Mouse (Mus musculus) forebrain, postnatal 0 days (tissue): ENCODE measurements around the gene Prpf19. TPM values are rescaled to one million over a fixed set of nuclear protein-coding genes. Genes with fewer than 3 reads are reported as not detected.

Experiments
- ATAC-seq: fragments of 200-750 bp; cut with Nextera tagmentation; 2 replicates; pipeline ENCODE4 v1.8.0; 2017; ENCODE audit warnings: mild to moderate bottlenecking, moderate library complexity
- DNase-seq: peaks from one replicate; pipeline ENCODE4 v3.0.0-alpha.2; 2015
- H3K27ac ChIP-seq: fragments of 300-500 bp; sonication (generic); 2 replicates; pipeline ENCODE4 v1.5.1; 2014; ENCODE audit warnings: low read depth, mild to moderate bottlenecking, antibody characterized with exemption, low read length, moderate library complexity, mixed read lengths
- H3K27me3 ChIP-seq: fragments of 300-500 bp; sonication (generic); 2 replicates; pipeline ENCODE4 v1.6.1; 2014; ENCODE audit warnings: mild to moderate bottlenecking, low read length, mixed read lengths; ENCODE audit not compliant: insufficient read depth
- H3K36me3 ChIP-seq: fragments of 300-500 bp; sonication (generic); 2 replicates; pipeline ENCODE4 v1.6.1; 2014; ENCODE audit warnings: mild to moderate bottlenecking, moderate library complexity; ENCODE audit not compliant: insufficient read depth
- H3K4me1 ChIP-seq: fragments of 300-500 bp; sonication (generic); 2 replicates; pipeline ENCODE4 v1.6.1; 2014; ENCODE audit warnings: antibody characterized with exemption; ENCODE audit not compliant: insufficient read depth
- H3K4me2 ChIP-seq: fragments of 300-500 bp; sonication (generic); 2 replicates; pipeline ENCODE4 v1.6.1; 2014; ENCODE audit warnings: low read depth, mild to moderate bottlenecking, moderate library complexity
- H3K4me3 ChIP-seq: fragments of 300-500 bp; sonication (generic); 2 replicates; pipeline ENCODE4 v1.5.1; 2014; ENCODE audit warnings: low read depth, low read length, mixed read lengths
- H3K9ac ChIP-seq: fragments of 300-500 bp; sonication (generic); 2 replicates; pipeline ENCODE4 v1.6.1; 2014; ENCODE audit warnings: mild to moderate bottlenecking
- H3K9me3 ChIP-seq: fragments of 300-500 bp; sonication (generic); 2 replicates; pipeline ENCODE4 v1.6.1; 2016; ENCODE audit warnings: low read length
- CTCF ChIP-seq: sonication (generic); IDR thresholded peaks from 2 replicates; pipeline ENCODE4 v1.5.1; 2016; ENCODE audit warnings: antibody characterized with exemption, control low read depth, low read depth
- WGBS: fragments of 180-500 bp; shearing (Covaris S2); extraction: QIAGEN DNeasy Blood & Tissue Kit; methylation state at CpG from one replicate; pipeline ENCODE4 v1.1.7; 2014; 5-methylcytosine and 5-hydroxymethylcytosine counted together
- polyA plus RNA-seq: library from polyadenylated mRNA; unstranded; fragments of >200 nt; fragmentation: Nextera tagmentation; extraction: Ambion mirVana; gene quantifications from 2 replicates; pipeline ENCODE4 v1.2.1, GENCODE M21; 2015
- total RNA-seq: library from RNA; depleted of rRNA; stranded (reverse); fragments of >200 nt; gene quantifications from 2 replicates; pipeline ENCODE4 v1.2.3, GENCODE M21; 2014

The Prpf19 gene
- total and polyA plus RNA-seq, 2 experiments from 2014 or later: 35.6 to 271 TPM

GRCm38 (mm10) chr19:10871328-10871961, 23.6 kb upstream of the Prpf19 start:
- no peak for TF ChIP-seq CTCF
- Histone ChIP-seq H3K27ac (no peak overlapping the region), H3K4me3 (no peak overlapping the region), H3K27me3 (no peaks in the 10 kb centered on the region), H3K9ac (no peak overlapping the region), H3K4me2 (no peak overlapping the region), H3K4me1 (peaks cover 16% of the 10 kb centered on the region; the same call in 1 of the 2 replicates), H3K36me3 (peaks cover 45% of the 10 kb centered on the region), H3K9me3 (no peaks in the 10 kb centered on the region)
- WGBS: 75% methylated on average over 14 of the region's 14 CpGs
- DNase-seq (no peak), ATAC-seq (no peak)

GRCm38 (mm10) chr19:10878201-10878837, 16.7 kb upstream of the Prpf19 start:
- Histone ChIP-seq H3K9me3 (no peaks in the 10 kb centered on the region), H3K4me1 (peaks cover 18% of the 10 kb centered on the region), H3K4me2 (no peak overlapping the region), H3K27ac (0 out of 2 replicates have a peak overlapping the region, but pooled peaks have one; percentile 21), H3K9ac (no peak overlapping the region), H3K4me3 (no peak overlapping the region), H3K36me3 (peaks cover 11% of the 10 kb centered on the region), H3K27me3 (no peaks in the 10 kb centered on the region)
- no peak for DNase-seq
- ATAC-seq: no peak
- TF ChIP-seq CTCF: no peak
- 83% methylated on average over 7 of the region's 7 CpGs for WGBS

- Histone ChIP-seq H3K4me3 (peak overlapping the region; percentile 67), H3K27me3 (no peaks in the 10 kb centered on the region), H3K9me3 (no peaks in the 10 kb centered on the region), H3K27ac (no peak overlapping the region), H3K9ac (peak overlapping the region; percentile 78; the same call in 1 of the 2 replicates), H3K36me3 (no peaks in the 10 kb centered on the region), H3K4me2 (peak overlapping the region; percentile 88), H3K4me1 (peaks cover 18% of the 10 kb centered on the region)
- WGBS: 35% methylated on average over 7 of the region's 7 CpGs
- ATAC-seq (no peak), DNase-seq (no peak)
- TF ChIP-seq CTCF: peak; percentile 39
These were observed 14.7 kb upstream of the Prpf19 start for GRCm38 (mm10) chr19:10880085-10880974.

DNA sequence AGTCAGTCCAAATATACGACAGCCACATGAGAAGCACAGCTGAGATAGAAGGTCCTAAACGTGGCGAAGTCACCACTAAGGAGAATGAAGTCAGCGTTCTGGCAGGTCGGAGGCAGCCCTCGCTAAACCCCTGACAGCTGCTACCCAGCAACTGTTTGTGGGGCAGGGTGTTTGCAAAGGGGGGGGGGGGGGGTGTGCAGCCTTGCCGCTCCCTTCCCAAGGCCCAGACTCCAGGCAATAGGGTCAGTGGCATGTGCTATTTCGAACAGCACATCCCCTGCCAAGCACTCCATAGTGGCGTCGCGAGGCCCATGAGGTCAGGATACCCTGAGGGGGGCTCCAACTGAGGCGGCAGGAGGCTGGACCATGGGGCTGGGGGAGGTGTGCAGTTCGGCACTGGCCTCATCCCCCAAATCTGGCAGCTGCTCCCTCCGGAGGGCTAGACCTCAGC, 14.0 kb upstream of the Prpf19 start:
- peak overlapping the region; percentile 67 for H3K4me3 ChIP-seq
- ATAC-seq (no peak), DNase-seq (no peak)
- no peaks in the 10 kb centered on the region for H3K27me3 ChIP-seq
- H3K9me3 ChIP-seq: no peaks in the 10 kb centered on the region
- H3K27ac ChIP-seq: peak overlapping the region; percentile 99
- no peak for TF ChIP-seq CTCF
- H3K4me2 ChIP-seq: peak overlapping the region; percentile 88
- peak overlapping the region; percentile 78 for H3K9ac ChIP-seq
- peaks cover 18% of the 10 kb centered on the region for H3K4me1 ChIP-seq
- WGBS: 0% methylated on average over 14 of the region's 14 CpGs
- no peaks in the 10 kb centered on the region for H3K36me3 ChIP-seq

GRCm38 (mm10) chr19:10881426-10882154, 13.4 kb upstream of the Prpf19 start, which contains the start of gene Tmem109:
Gene Tmem109 (minus strand): TSS chr19:10882001.
- ATAC-seq (peak; percentile 94), DNase-seq (peak; percentile 99)
- Histone ChIP-seq H3K36me3 (no peaks in the 10 kb centered on the region), H3K4me2 (peak within 1 kb of the TSS; percentile 88), H3K4me1 (peaks cover 18% of the 10 kb centered on the region), H3K9me3 (no peaks in the 10 kb centered on the region), H3K9ac (peak within 1 kb of the TSS; percentile 78), H3K4me3 (peak within 1 kb of the TSS; percentile 67), H3K27me3 (no peaks in the 10 kb centered on the region), H3K27ac (peak within 1 kb of the TSS; percentile 99)
- peak; percentile 68 for TF ChIP-seq CTCF
- WGBS: 1% methylated on average over 49 of the region's 49 CpGs

GRCm38 (mm10) chr19:10892201-10892600, 2.8 kb upstream of the Prpf19 start:
- Histone ChIP-seq H3K27ac (no peak overlapping the region), H3K9ac (no peak overlapping the region), H3K27me3 (no peaks in the 10 kb centered on the region), H3K4me3 (no peak overlapping the region), H3K9me3 (no peaks in the 10 kb centered on the region), H3K36me3 (no peaks in the 10 kb centered on the region), H3K4me1 (peaks cover 12% of the 10 kb centered on the region), H3K4me2 (no peak overlapping the region)
- DNase-seq (no peak), ATAC-seq (no peak)
- TF ChIP-seq CTCF: no peak
- WGBS: 84% methylated on average over 3 of the region's 3 CpGs
